Mouse (Mus musculus) MEL (cell line): Measurements from ENCODE around the gene Elovl3. TPM values are rescaled to one million over a fixed set of nuclear protein-coding genes. Genes with fewer than 3 reads are reported as not detected.

Experiments
- DNase-seq: peaks from one replicate; pipeline ENCODE4 v3.0.0; 2011; ENCODE audit warnings: low read depth, low spot score
- H3K27ac ChIP-seq: 2 replicates; pipeline ENCODE4 v1.5.1; 2012; ENCODE audit warnings: low read depth, mild to moderate bottlenecking, control low read depth, low read length, moderate library complexity; ENCODE audit not compliant: control insufficient read depth
- H3K27me3 ChIP-seq, 2 experiments: fragments of 150-350 bp in 1 of 2; sonication (generic) in 1 of 2; 2 replicates each; pipeline ENCODE4 v1.6.1; 2012; ENCODE audit warnings: low read length in 2 of 2, mild to moderate bottlenecking in 2 of 2, improper control_type of control experiment in 1 of 2, moderate library complexity in 1 of 2; ENCODE audit not compliant: insufficient read depth in 2 of 2, control insufficient read depth in 1 of 2
- H3K36me3 ChIP-seq, 2 experiments: 2 replicates each; pipeline ENCODE4 v1.6.1; 2012 to 2014; ENCODE audit warnings: low read length in 2 of 2, improper control_type of control experiment in 1 of 2, inconsistent platforms in 1 of 2, mild to moderate bottlenecking in 1 of 2; ENCODE audit not compliant: insufficient read depth in 2 of 2, control insufficient read depth in 1 of 2
- H3K4me1 ChIP-seq, 2 experiments: fragments of 150-350 bp in 1 of 2; sonication (generic) in 1 of 2; 2 replicates each; pipeline ENCODE4 v1.6.1; 2012; ENCODE audit warnings: low read length in 2 of 2, improper control_type of control experiment in 1 of 2, mild to moderate bottlenecking in 1 of 2; ENCODE audit not compliant: insufficient read depth in 2 of 2, control insufficient read depth in 1 of 2
- H3K4me3 ChIP-seq, 2 experiments: fragments of 150-350 bp in 1 of 2; sonication (generic) in 1 of 2; 2 replicates each; pipeline ENCODE4 v1.5.1; 2012; ENCODE audit warnings: low read depth in 2 of 2, low read length in 2 of 2, mild to moderate bottlenecking in 2 of 2, moderate library complexity in 2 of 2, control low read depth in 1 of 2, improper control_type of control experiment in 1 of 2; ENCODE audit not compliant: control insufficient read depth in 1 of 2, insufficient read depth in 1 of 2
- H3K79me2 ChIP-seq: 2 replicates; pipeline ENCODE4 v1.6.1; 2012; ENCODE audit warnings: mild to moderate bottlenecking, low read length, moderate library complexity; ENCODE audit not compliant: control insufficient read depth, poor library complexity, insufficient read depth
- H3K9ac ChIP-seq: 2 replicates; pipeline ENCODE4 v1.6.1; 2012; ENCODE audit warnings: low read depth, mild to moderate bottlenecking, control low read depth, low read length, moderate library complexity; ENCODE audit not compliant: control insufficient read depth, poor library complexity, severe bottlenecking
- H3K9me3 ChIP-seq: fragments of 150-350 bp; sonication (generic); replicated peaks from 2 replicates; pipeline ENCODE4 v1.6.1; 2012; ENCODE audit warnings: mild to moderate bottlenecking, low read length, improper control_type of control experiment, moderate library complexity; ENCODE audit not compliant: insufficient read depth
- BHLHE40 ChIP-seq: IDR thresholded peaks from 2 replicates; pipeline ENCODE4 v1.6.1; 2012; ENCODE audit warnings: low read depth, mild to moderate bottlenecking, inconsistent platforms, low read length, improper control_type of control experiment, borderline replicate concordance
- CTCF ChIP-seq, 3 experiments: IDR thresholded peaks in 2 of 3; conservative IDR thresholded peaks in 1 of 3; 2 replicates each; pipeline ENCODE4 v1.5.1; 2011 to 2012; ENCODE audit warnings: low read length in 3 of 3, low read depth in 2 of 3, mild to moderate bottlenecking in 2 of 3, improper control_type of control experiment in 1 of 3, inconsistent platforms in 1 of 3, mixed read lengths in 1 of 3, moderate library complexity in 1 of 3; ENCODE audit not compliant: control insufficient read depth in 1 of 3, insufficient read depth in 1 of 3, poor library complexity in 1 of 3, severe bottlenecking in 1 of 3
- E2F4 ChIP-seq: IDR thresholded peaks from 2 replicates; pipeline ENCODE4 v1.6.1; 2011; ENCODE audit warnings: low read depth, low read length, improper control_type of control experiment, borderline replicate concordance
- EP300 ChIP-seq, 2 experiments: IDR thresholded peaks; 2 replicates each; pipeline ENCODE4 v1.6.1; 2011; ENCODE audit warnings: improper control_type of control experiment in 2 of 2, low read length in 2 of 2, low read depth in 1 of 2, mild to moderate bottlenecking in 1 of 2
- ETS1 ChIP-seq: IDR thresholded peaks from 2 replicates; pipeline ENCODE4 v1.6.1; 2012; ENCODE audit warnings: low read depth, mild to moderate bottlenecking, inconsistent platforms, low read length, improper control_type of control experiment, moderate library complexity
- GABPA ChIP-seq: IDR thresholded peaks from 2 replicates; pipeline ENCODE4 v1.6.1; 2012; ENCODE audit warnings: low read depth, mild to moderate bottlenecking, inconsistent platforms, low read length, improper control_type of control experiment, moderate library complexity
- HCFC1 ChIP-seq: IDR thresholded peaks from 2 replicates; pipeline ENCODE4 v1.6.1; 2012; ENCODE audit warnings: low read depth, mild to moderate bottlenecking, inconsistent platforms, low read length, improper control_type of control experiment, moderate library complexity
- MAFK ChIP-seq: IDR thresholded peaks from 2 replicates; pipeline ENCODE4 v1.6.1; 2011; ENCODE audit warnings: low read depth, mild to moderate bottlenecking, low read length, improper control_type of control experiment, borderline replicate concordance
- MAZ ChIP-seq: IDR thresholded peaks from 2 replicates; pipeline ENCODE4 v1.6.1; 2012; ENCODE audit warnings: low read depth, mild to moderate bottlenecking, inconsistent platforms, low read length, improper control_type of control experiment
- MYB ChIP-seq: IDR thresholded peaks from 2 replicates; pipeline ENCODE4 v1.6.1; 2011; ENCODE audit warnings: mild to moderate bottlenecking, low read depth, low read length, improper control_type of control experiment
- NELFE ChIP-seq: IDR thresholded peaks from 2 replicates; pipeline ENCODE4 v1.6.1; 2011; ENCODE audit warnings: low read depth, low read length, improper control_type of control experiment
- POLR2A ChIP-seq, 2 experiments: IDR thresholded peaks; 2 replicates each; pipeline ENCODE4 v1.6.1; 2011 to 2012; ENCODE audit warnings: low read length in 2 of 2, mild to moderate bottlenecking in 2 of 2, control low read depth in 1 of 2, improper control_type of control experiment in 1 of 2, low read depth in 1 of 2, moderate library complexity in 1 of 2; ENCODE audit not compliant: control insufficient read depth in 1 of 2, insufficient read depth in 1 of 2, poor library complexity in 1 of 2
- RCOR1 ChIP-seq: IDR thresholded peaks from 2 replicates; pipeline ENCODE4 v1.6.1; 2012; ENCODE audit warnings: low read depth, mild to moderate bottlenecking, inconsistent platforms, low read length, improper control_type of control experiment
- SIN3A ChIP-seq: IDR thresholded peaks from 2 replicates; pipeline ENCODE4 v1.6.1; 2012; ENCODE audit warnings: low read length, improper control_type of control experiment, inconsistent platforms
- SMC3 ChIP-seq: IDR thresholded peaks from 2 replicates; pipeline ENCODE4 v1.6.1; 2011; ENCODE audit warnings: low read depth, low read length, improper control_type of control experiment
- TBP ChIP-seq: IDR thresholded peaks from 2 replicates; pipeline ENCODE4 v1.8.0; 2011; ENCODE audit warnings: low read depth, low read length, improper control_type of control experiment
- polyA plus RNA-seq, 2 experiments: library from polyadenylated mRNA; stranded (reverse) in 1 of 2; unstranded in 1 of 2; fragments of >175 nt in 1 of 2; fragments of >200 nt in 1 of 2; gene quantifications; 2 replicates each; pipeline versions ENCODE4 v1.2.1 to v1.2.4; 2012; ENCODE audit warnings: low replicate concordance in 2 of 2, low read depth in 1 of 2; ENCODE audit not compliant: insufficient read length in 2 of 2, insufficient read depth in 1 of 2, missing spikeins in 1 of 2
- total RNA-seq: library from RNA; depleted of rRNA; stranded (reverse); fragments of 300-350 nt; gene quantifications from 2 replicates; pipeline ENCODE4 v1.2.3, GENCODE M21; 2012

Elovl3 gene
- total and polyA plus RNA-seq, 3 experiments = 1.2 to 2.3 TPM; not detected in 1

GRCm38 (mm10) chr19:46141091-46141490 lies 9.4 kb downstream of the Elovl3 start:
- TF ChIP-seq EP300 (IDR thresholded peaks at IDR 0.05; ENCODE audit: low read depth in 1 of 2, low read length in 2 of 2) (no peak), CTCF (IDR thresholded peaks at IDR 0.05 in 2 of 3, conservative IDR thresholded peaks at IDR 0.05 in 1 of 3; ENCODE audit: control insufficient read depth in 1 of 3, insufficient read depth in 1 of 3, low read depth in 2 of 3, low read length in 3 of 3, poor library complexity in 1 of 3, severe bottlenecking in 1 of 3) (no peak), SIN3A (no peak), ETS1 (no peak), RCOR1 (no peak), MAZ (no peak), TBP (no peak), E2F4 (no peak), HCFC1 (no peak), MYB (no peak), GABPA (no peak), SMC3 (no peak), MAFK (no peak), BHLHE40 (no peak)
- TF ChIP-seq, all 39 proteins: peak for 0
- no peak overlapping the region for H3K4me3 ChIP-seq
- H3K36me3 ChIP-seq = peaks cover 0 to 4% of the 10 kb centered on the region in 2 experiments; a peak in 2 of 4 replicates
- peaks cover 0 to 5% of the 10 kb centered on the region in 2 experiments; a peak in 1 of 4 replicates for H3K4me1 ChIP-seq
- no peak overlapping the region for H3K9ac ChIP-seq
- H3K79me2 ChIP-seq = no peaks in the 10 kb centered on the region; the same call in 1 of the 2 replicates
- DNase-seq = no peak
- no peak overlapping the region for H3K27ac ChIP-seq
- H3K27me3 ChIP-seq = peaks cover 15 to 16% of the 10 kb centered on the region in 2 experiments
- H3K9me3 ChIP-seq = no peaks in the 10 kb centered on the region

- H3K9me3 ChIP-seq = no peaks in the 10 kb centered on the region
- H3K79me2 ChIP-seq = peaks cover 3% of the 10 kb centered on the region
- H3K36me3 ChIP-seq = peaks cover 0 to 3% of the 10 kb centered on the region in 2 experiments; a peak in 1 of 4 replicates
- H3K9ac ChIP-seq = peak within 1 kb of the TSS; percentile 46
- TF ChIP-seq POLR2A (IDR thresholded peaks at IDR 0.05; ENCODE audit: control insufficient read depth in 1 of 2, insufficient read depth in 1 of 2, low read depth in 1 of 2, low read length in 2 of 2, poor library complexity in 1 of 2) (0 out of 4 replicates have a peak, but pooled peaks of 1 of the 2 experiments have one; percentile 21), NELFE (no peak)
- H3K4me3 ChIP-seq = peak within 1 kb of the TSS; percentile 66 to 77
- DNase-seq = no peak
- H3K27me3 ChIP-seq = peaks cover 6 to 12% of the 10 kb centered on the region in 2 experiments
- H3K4me1 ChIP-seq = peaks cover 0 to 2% of the 10 kb centered on the region in 2 experiments; a peak in 2 of 4 replicates
- no peak within 1 kb of the TSS for H3K27ac ChIP-seq
Observed at GRCm38 (mm10) chr19:46147511-46148371, 16.0 kb downstream of the Elovl3 start, which contains the start of gene Pitx3. Gene Pitx3 (minus strand): TSS chr19:46148326.
